Mouse (Mus musculus) layer of hippocampus, adult 8-10 months (tissue): ENCODE results near the gene Sh3gl2. TPM values are rescaled to one million over a fixed set of nuclear protein-coding genes. Genes with fewer than 3 reads are reported as not detected.

ENCODE experiments used
- DNase-seq, 2 experiments: peaks; one replicate each; pipeline ENCODE4 v3.0.0; 2022; ENCODE audit warnings: low spot score in 2 of 2
- total RNA-seq, 4 experiments: library from RNA; stranded (reverse); gene quantifications; 2 replicates each; pipeline ENCODE4 v1.2.4; 2022

The Sh3gl2 gene
- total RNA-seq, 4 experiments from 2014 or later: 256 to 290 (median 273) TPM

DNA sequence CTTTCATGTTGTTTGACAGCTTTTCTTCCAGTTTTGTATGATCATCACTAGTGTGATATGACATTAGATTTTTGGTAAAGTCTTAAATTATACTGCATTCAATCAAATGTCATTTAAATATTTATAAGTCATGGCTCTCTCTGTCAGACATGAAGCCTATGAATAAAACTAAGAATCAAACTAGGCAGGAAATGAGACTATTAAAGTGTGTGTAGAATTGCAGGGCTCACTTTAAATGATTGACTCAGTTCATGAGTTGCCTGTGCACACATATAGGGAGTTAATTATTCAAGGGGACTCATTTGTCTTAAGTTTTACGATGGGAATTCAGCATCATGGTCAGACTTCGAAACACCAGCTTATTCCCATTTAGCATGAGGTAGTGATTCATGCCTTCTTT lies 380.5 kb downstream of the Sh3gl2 start:
- DNase-seq: no peak

DNA sequence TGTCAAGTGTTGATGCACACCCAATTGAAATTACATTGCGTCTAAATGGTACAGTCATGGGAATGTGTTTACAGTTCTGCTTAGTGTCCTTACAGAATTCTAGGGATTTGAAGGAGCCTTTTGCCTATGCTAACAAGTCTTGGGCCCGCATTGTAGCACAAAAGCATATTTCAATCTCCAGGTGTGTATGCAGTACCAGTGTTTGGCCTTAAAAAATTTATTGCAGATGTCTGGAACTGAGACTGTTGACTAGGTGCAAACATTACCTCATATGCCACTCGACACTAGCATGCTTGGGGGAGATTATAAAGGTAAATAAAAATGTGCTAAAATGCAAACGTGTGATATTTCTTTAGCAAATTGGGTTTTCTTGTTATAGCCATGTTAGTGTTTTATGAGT lies 384.0 kb downstream of the Sh3gl2 start:
- DNase-seq: no peak

DNA sequence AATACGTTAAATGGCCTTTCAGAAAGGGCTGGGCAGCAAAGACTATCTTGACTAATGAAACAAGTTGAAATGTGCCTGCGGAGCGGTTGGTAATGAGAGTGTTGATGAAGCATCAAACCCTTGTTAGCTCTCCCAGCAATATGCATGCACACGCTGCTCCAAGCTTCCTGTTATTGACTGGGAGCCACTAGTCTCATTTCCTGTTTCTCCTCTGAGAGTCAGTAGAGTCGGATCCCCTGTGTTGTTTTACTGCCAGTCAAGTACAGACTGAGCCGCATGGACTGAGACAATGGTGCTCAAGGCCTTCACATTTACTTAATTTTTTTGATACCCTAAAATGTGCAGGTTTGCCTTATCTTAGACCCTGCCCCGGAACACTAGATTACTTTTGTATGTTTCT lies 386.1 kb downstream of the Sh3gl2 start:
- DNase-seq: no peak

DNA sequence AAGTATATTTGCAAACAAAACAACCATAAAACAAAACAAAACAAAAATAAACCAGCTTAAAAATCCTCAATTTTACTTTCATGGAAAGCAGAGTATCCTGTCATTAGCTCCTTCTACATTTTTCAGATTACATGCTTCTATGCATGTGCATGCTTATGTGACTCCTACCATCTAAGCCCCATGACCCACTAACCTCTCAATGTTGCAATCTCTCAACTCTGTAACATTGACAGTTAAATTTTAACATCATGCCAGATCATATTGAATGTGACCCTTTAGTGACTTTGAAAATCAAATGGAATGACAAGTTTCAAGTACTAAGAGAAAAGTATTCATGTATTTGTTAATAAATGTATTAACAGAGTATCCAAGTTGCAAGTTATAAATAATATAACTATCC lies 389.2 kb downstream of the Sh3gl2 start:
- DNase-seq: no peak

DNA sequence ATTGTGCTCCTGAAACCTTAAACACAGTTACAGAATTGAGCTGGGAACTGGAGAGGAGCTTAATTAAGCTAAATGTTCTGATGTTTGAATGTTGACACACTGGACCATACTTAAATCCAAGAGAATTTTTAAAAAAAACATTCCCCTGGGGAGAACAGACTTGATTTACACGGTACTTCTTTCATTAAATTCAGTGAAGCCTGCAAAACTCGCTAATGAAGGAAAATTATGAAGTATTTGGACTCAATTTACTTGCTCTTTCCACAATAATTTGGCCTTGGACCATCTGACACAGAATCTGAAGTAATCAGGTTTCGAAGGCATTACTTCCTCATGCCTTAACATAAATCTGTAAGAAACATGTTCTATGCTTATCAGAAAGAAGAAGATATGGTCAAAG lies 408.4 kb downstream of the Sh3gl2 start:
- no peak for DNase-seq

DNA sequence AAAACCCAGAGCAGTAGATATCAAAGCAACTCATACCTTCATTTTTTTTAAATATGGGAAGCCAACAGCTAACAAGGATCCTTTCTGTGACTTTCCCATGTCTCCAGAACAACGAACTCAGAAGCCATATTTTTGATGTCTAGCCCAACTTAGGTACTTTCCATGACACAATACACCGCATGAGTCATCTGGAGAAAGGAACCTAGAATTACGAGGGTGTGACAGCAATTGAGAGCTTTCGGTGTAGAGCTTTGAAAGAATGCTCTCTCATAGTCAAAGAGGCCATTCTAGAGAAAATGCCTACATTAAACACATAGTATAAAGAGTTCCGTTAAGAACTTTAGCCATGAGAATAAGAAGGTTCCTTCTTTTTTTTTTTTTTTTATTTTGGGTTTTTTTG lies 413.8 kb downstream of the Sh3gl2 start:
- no peak for DNase-seq

DNA sequence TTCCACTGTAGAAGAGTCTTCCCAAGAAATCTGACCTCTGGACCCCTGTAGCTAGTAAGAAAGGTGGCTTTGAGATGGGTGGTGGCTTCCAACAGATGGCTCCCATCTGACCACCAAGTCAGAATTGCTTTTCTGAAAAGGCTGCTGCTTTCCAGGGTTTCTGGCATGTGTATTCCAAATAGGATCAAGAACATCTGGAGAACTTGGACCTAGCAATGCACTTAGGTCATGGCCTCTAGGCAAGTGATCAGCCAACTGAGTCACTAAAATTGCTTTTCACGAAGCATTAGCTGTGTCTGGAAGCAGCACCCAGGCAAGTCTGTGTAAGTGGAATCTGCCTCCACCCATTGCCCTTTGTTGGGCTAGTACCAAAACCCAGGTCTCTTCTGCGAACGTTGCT lies 414.3 kb downstream of the Sh3gl2 start:
- DNase-seq: no peak

DNA sequence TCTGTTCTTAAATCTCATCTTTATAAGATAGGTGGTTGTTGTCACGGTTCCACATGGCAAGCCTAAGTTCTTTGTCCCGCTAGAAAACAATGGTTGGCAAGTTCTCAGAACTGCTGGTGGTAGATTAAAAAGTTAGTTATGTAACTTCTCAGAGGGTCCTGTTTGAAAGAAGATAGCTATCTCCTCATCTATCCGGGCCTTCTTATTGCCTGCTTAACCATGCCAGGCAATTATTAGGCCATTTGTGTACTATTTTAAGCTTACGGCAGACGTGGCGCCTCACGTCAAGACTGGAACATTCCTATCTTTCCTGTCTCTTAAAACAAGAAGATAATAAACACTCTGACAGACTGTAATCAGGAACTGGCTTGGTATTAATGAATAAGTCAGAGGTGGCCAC lies 424.5 kb downstream of the Sh3gl2 start:
- DNase-seq: no peak

DNA sequence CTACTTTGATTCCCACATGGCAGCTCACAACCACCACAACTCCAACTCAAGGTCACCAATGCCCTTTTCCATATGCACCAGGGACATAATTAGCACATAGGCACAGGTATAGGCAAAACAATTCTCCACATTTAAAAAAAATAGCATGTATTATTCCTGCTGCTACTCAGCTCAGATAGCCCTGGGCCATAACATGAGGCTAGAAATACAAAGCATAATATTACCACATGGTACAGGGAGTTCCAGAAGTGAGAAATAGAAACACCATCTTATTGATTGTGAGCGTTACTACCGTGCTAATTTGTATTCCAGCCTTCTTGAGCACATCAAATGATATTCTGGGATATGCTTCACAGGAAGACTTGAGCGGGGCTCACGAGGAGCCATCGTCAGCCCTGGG lies 464.3 kb downstream of the Sh3gl2 start:
- DNase-seq: no peak

DNA sequence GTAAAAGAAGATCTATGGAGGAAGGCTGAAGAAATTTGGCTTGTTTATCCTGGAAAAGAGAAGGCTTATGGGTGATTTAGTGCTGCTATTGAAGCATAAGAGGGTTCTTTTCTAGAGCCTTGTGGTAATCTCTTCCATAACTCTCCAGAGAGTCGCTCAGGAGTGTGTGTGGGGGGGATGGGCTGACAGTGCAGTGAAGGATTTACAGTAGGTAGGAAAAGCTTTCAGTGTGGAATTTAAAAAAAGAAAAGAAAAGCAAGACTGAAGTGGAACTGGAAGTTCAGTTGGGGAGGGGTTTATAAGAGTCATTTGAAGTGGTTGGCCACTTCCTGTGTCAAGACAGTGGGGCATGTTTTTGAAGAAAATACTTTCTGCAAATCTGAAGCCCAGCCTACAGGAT lies 464.8 kb downstream of the Sh3gl2 start:
- no peak for DNase-seq

DNA sequence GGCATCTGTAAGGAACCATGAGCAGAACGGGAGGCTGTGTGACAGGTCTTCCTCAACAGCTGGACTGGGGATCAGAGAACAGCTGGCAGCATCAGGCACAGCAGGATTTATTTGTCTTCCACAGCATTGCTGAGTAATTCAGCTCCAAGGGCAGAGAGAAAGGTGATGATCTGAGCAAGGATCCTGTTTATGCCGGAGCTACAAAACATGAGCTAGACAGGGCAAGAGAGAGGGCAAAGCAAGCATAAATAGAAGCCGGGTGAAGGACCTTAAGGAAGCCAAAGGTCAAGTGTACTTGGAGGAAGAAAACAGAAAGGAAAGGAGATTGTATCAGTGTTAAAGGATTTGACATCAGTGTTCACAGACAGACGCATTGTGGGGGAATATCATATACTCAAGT lies 467.4 kb downstream of the Sh3gl2 start:
- no peak for DNase-seq

DNA sequence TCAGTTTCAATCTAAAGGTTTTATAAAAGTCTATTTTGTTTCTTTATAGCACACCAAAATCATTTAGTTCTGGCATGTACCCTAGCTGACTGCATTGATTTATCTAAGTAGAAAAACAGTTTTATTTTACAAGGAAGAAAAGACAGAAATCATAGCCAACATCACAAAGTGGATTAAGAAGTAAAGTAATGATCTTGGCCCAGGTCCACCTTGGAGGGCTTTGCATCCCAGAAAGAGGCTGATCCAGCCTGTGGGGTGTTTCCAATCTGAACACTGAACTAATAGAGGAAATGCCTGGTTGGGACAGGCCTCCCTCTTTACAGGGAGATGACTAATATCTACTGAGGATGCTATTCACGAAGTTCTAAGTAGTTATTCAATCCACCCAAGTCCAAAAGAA lies 472.7 kb downstream of the Sh3gl2 start:
- no peak for DNase-seq

DNA sequence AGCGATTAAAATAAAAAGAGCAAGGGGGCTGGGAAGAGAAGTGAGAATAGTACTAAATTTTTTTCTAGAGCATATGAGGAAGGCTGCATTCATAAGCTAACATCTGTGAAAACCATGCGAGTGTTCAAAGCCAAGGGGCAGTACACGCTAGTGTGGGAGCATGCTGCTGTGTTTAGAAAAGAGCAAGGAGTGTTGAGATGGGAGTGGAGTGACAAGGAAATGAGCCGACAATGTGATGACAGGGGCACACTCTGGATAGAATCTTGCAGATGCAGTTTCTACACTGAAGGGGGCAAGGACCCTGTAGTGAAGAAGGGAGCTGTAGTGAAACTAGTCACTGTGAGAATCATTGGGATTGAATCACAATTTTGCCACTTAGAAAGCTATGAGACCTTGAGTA lies 481.2 kb downstream of the Sh3gl2 start:
- no peak for DNase-seq
